Mouse (Mus musculus): Measurements from ENCODE around the gene Wnt7a. TPM values are rescaled to one million over a fixed set of nuclear protein-coding genes. Genes with fewer than 3 reads are reported as not detected.

Gene Wnt7a
- total RNA-seq, 2 experiments from 2014 or later: 0.45 TPM; not detected in 1

DNA sequence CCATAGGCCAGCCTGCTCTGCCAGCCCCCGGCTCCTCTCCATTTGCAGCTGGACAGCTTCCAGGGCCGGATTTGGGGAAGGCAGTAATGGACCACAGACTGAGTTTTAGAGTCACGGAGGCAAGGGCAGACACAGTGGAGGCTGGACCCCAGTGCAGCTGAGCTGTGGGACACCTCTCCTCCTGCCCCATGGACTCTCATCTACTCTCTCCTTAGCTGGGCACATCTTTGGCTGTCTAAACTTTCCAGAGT lies 64.3 kb downstream of the Wnt7a start:
- intact Hi-C loops (cut with DNase I): no loop called here
- no peak for DNase-seq

DNA sequence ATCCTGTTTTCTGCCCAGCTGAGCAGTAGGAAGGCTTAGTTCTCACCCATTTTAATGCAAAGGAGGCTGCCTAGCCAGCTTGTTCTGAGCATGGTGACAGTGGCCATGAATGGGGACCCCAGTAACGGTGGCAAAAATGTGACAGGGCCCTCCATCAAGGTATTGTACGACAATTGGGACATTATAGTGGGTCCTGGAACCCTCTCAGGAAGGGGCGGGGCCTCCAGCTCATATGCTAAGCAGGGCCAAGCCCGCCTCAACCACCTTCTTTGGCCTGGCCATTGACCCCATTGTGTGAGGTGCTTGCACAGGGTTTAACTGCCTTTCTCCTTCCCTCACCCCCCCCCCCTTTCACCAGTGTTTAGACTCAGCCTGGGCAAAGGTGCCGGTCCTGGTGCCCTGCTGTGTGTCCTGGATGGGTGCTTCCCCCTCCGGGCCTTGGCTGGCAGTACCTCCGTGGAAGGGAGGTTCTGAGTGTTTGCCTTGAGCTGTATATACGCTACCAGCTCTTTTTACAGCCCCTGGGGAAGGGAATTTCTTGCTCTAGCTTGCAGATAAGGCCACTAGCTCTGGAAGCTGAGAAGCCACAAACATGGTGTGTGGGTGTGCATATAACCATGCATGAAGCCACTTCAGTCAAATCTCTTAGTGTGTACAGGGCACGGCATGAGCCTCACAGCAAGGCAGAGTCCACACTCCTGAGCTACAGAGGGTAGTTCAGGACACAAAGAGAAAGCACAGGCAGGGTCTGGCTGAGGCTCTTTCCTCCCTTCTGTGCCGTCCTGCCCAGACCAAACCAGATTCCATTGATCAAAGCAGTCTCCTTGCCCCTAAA lies 64.9 kb downstream of the Wnt7a start:
- intact Hi-C loops (cut with DNase I): no loop called here
- no peak for DNase-seq

DNA sequence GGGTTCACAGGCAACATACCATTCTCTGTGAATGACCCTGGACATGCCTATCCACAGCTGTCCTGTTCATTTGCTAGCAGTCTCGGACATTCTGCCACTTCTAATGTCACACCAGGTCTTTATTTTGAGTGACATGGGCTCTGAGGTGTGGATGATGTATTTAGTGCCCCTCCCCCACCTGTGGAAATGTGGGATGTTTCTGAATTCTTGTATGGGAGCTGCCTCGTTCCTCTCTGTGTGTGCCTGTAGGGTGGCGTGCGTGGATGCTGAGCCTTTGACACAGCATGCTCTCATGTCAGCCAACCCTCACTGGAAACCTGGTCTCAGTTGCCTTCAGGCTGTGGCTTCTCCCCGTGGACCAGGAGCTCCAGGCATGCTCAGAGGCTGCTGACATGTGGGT lies 66.1 kb downstream of the Wnt7a start:
- intact Hi-C loops (cut with DNase I): no loop called here
- no peak for DNase-seq

DNA sequence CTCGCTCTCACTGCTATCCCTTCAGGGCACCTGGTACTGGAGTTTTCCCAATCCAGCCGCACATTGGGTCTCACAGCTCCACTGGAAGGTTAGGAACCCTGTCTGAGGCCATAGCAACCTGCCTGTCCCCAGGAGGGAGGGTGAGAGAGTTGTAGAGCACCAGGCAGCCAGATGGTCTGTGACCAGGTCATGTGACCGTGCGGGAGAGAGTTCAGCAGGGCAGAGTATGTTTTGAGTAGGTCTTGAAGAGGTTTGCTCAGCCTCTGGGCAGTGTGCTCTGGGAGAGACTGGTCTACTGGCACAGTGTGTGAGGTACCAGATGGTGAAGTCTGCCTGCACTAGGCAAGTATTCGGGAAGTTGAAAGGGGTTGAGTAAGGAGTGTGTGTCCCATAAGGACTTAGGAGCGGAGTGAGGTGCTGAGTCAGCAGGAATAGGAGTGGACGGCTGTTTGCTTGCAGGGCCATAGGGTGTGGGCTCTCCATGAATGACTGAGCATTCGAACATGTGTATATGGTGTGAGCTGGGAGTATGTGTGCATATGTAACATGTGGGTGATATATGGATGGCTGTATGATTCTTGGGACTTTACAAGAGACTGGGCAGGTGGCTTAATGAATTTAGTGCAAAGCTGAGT lies 71.4 kb downstream of the Wnt7a start:
- DNase-seq: no peak
- intact Hi-C loops (cut with DNase I): no loop called here

- no peak for DNase-seq
- intact Hi-C loops (cut with DNase I): no loop called here
Measured at GRCm38 (mm10) chr6:91335470-91335869, 75.7 kb downstream of the Wnt7a start.

- no peak for DNase-seq
- intact Hi-C loops (cut with DNase I): no loop called here
Measured at GRCm38 (mm10) chr6:91331886-91332285, 79.3 kb downstream of the Wnt7a start.

DNA sequence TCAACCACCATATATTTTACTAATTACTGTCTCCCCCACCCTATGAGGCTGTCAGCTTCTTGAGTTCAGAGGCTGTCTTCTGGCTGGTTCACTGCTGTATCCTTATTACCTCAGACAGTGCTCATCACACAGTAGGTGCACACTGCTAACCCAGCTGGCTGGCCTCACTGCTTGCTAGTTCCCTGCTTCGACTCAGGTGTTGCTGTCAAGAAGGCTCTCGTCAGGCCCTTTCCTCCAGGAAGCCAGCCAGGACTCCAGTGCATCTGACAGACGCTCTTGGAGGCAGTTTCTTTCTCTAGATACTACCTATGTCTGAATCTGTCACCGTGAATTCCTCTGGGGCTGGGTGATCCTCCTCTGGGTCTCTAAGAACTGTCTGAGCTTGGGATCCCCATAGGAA lies 85.6 kb downstream of the Wnt7a start:
- DNase-seq: no peak
- intact Hi-C loops (cut with DNase I): no loop called here

DNA sequence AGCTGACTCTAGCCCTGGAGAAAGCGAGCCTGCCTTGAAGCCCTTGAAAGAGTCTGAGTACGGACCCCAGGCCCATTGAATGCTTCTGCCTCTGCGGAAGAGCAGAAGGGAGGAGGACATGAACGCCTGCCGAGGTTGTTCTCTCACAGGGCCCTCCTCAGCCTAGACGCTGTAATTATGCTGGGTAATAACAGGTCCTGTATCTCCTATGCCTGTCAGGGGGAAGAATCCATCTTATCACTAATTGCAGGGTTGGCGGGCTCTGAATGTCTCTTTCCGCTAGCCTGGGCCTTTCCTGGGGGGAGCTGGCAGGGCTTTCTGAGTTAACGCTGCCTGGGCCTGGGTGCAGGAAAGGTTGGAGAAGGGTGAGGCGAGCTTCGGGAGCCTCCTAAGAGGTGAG lies 86.4 kb downstream of the Wnt7a start:
- no peak for DNase-seq
- intact Hi-C loops (cut with DNase I): no loop called here

DNA sequence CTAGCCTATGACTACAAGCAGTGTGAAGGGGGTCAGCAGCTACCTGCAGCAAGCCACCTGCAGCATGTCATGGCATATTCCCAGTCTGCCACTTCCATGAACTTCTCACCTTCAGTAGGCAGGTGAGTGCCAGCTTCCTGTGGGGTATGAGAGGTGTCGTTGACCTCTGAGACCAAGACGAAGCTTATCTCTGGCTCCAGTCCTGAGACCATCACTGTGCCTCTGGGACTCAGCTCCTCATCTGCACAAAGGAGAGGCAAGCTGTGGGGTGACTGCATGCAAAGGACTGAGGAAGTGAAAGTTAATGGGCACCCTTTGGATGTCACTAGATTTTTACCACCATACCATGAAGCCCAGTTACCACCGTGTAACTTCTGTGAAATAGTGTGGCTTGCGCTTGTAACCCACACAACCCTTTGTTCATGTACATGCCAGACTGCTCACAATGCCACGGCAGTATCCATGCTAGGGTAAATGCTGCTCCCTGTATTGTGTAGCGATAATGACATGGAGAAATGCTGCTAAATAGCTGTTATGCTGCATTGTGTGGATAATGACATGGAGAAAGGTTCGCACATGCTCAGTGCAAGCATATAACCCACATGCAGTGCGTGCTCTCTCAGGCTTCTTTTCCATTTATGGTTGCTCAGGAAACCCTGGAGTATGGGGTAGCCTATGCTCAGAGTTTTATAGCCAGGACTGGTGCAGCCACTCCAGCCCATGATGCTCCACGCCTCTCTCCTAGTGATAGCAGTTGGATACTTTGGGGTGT lies 89.0 kb downstream of the Wnt7a start:
- DNase-seq: no peak
- intact Hi-C loops (cut with DNase I): no loop called here

Other genes with a start within 250 kb of the Wnt7a start
- gene Fbln2, start 198.9 kb downstream of the Wnt7a start, total RNA-seq (2021): 100 to 1,000 TPM; 143 to 154 TPM
- gene Chchd4, start 62.2 kb upstream of the Wnt7a start, total RNA-seq (2021): 10 to 100 TPM; 16.9 to 17.4 TPM
- gene Tmem43, start 62.3 kb upstream of the Wnt7a start, total RNA-seq (2021): 10 to 100 TPM; 27.0 to 28.4 TPM
- 10 to 100 TPM in 1 of 2 experiments, 1 to 10 TPM in 1; 9.9 to 11.4 TPM for gene Xpc, start 104.5 kb upstream of the Wnt7a start, total RNA-seq (2021)
- 10 to 100 TPM; 64.7 to 69.5 TPM for gene Lsm3, start 104.6 kb upstream of the Wnt7a start, total RNA-seq (2021)